Mouse (Mus musculus) kidney, embryonic 15.5 days (tissue): ENCODE measurements around the gene Slc22a21. TPM values are rescaled to one million over a fixed set of nuclear protein-coding genes. Genes with fewer than 3 reads are reported as not detected.
A peak's percentile ranks its signal among the peaks of the same experiment; 100 is the strongest.

Experiments used
- ATAC-seq: fragments of 200-750 bp; cut with Nextera tagmentation; replicated peaks from 2 replicates; pipeline ENCODE4 v1.8.0; 2017; ENCODE audit warnings: moderate TSS enrichment; ENCODE audit not compliant: low FRiP score
- H3K27ac ChIP-seq: fragments of 300-500 bp; sonication (generic); 2 replicates; pipeline ENCODE4 v1.5.1; 2015; ENCODE audit warnings: mild to moderate bottlenecking, inconsistent platforms
- H3K27me3 ChIP-seq: fragments of 300-500 bp; sonication (generic); 2 replicates; pipeline ENCODE4 v1.6.1; 2015; ENCODE audit warnings: inconsistent platforms
- H3K36me3 ChIP-seq: fragments of 300-500 bp; sonication (generic); 2 replicates; pipeline ENCODE4 v1.6.1; 2015; ENCODE audit warnings: inconsistent platforms
- H3K4me1 ChIP-seq: fragments of 300-500 bp; sonication (generic); 2 replicates; pipeline ENCODE4 v1.6.1; 2015; ENCODE audit warnings: inconsistent platforms
- H3K4me2 ChIP-seq: fragments of 300-500 bp; sonication (generic); 2 replicates; pipeline ENCODE4 v1.6.1; 2015; ENCODE audit warnings: moderate library complexity, mild to moderate bottlenecking, inconsistent platforms
- H3K4me3 ChIP-seq: fragments of 300-500 bp; sonication (generic); replicated peaks from 2 replicates; pipeline ENCODE4 v1.5.1; 2015; ENCODE audit warnings: mild to moderate bottlenecking, inconsistent platforms
- H3K9ac ChIP-seq: fragments of 300-500 bp; sonication (generic); 2 replicates; pipeline ENCODE4 v1.6.1; 2015; ENCODE audit warnings: mild to moderate bottlenecking, inconsistent platforms
- H3K9me3 ChIP-seq: fragments of 300-500 bp; sonication (generic); replicated peaks from 2 replicates; pipeline ENCODE4 v1.6.1; 2016; ENCODE audit warnings: inconsistent platforms
- WGBS: fragments of 180-500 bp; shearing (Covaris S2); methylation state at CpG from one replicate; pipeline ENCODE4 v1.1.7; 2015; ENCODE audit warnings: mixed read lengths; 5-methylcytosine and 5-hydroxymethylcytosine counted together
- polyA plus RNA-seq: library from polyadenylated mRNA; unstranded; fragments of >200 nt; fragmentation: Nextera tagmentation; extraction: Ambion mirVana; gene quantifications from 2 replicates; pipeline ENCODE4 v1.2.1, GENCODE M21; 2015

Slc22a21 gene
- 3.9 and 5.6 TPM in 2 replicates for polyA plus RNA-seq

GRCm38 (mm10) chr11:53979788-53980621 is at the start of gene Slc22a21:
Slc22a21 (minus strand) TSS chr11:53980332.
- Histone ChIP-seq H3K4me2 (peak within 1 kb of the TSS; percentile 86), H3K36me3 (no peaks in the 10 kb centered on the region), H3K4me3 (peak within 1 kb of the TSS; percentile 67), H3K27ac (peak within 1 kb of the TSS; percentile 72; the same call in 1 of the 2 replicates), H3K9ac (peak within 1 kb of the TSS; percentile 66), H3K4me1 (peaks cover 10% of the 10 kb centered on the region), H3K27me3 (0 out of 2 replicates have a peak, but pooled peaks cover 3% of the 10 kb centered on the region), H3K9me3 (no peaks in the 10 kb centered on the region)
- peak; percentile 97 for ATAC-seq
- 2% methylated on average over 73 of the region's 73 CpGs for WGBS

GRCm38 (mm10) chr11:54028997-54029396 is 48.9 kb upstream of the Slc22a21 start:
- Histone ChIP-seq H3K27ac (no peak overlapping the region), H3K4me1 (peaks cover 18% of the 10 kb centered on the region), H3K36me3 (no peaks in the 10 kb centered on the region), H3K27me3 (peaks cover 45% of the 10 kb centered on the region), H3K4me3 (peak overlapping the region; percentile 56), H3K9ac (no peak overlapping the region), H3K4me2 (peak overlapping the region; percentile 97), H3K9me3 (no peaks in the 10 kb centered on the region)
- WGBS = 75% methylated on average over 4 of the region's 4 CpGs
- ATAC-seq = no peak

- Histone ChIP-seq H3K9ac (peak within 1 kb of the TSS; percentile 62), H3K4me3 (peak within 1 kb of the TSS; percentile 56), H3K36me3 (no peaks in the 10 kb centered on the region), H3K4me2 (peak within 1 kb of the TSS; percentile 97), H3K27me3 (peaks cover 45% of the 10 kb centered on the region), H3K9me3 (no peaks in the 10 kb centered on the region), H3K4me1 (peaks cover 18% of the 10 kb centered on the region), H3K27ac (no peak within 1 kb of the TSS)
- peak; percentile 93 for ATAC-seq
- 2% methylated on average over 61 of the region's 61 CpGs for WGBS
These were observed 48.2 kb upstream of the Slc22a21 start, which contains the start of gene Slc22a4 for GRCm38 (mm10) chr11:54028044-54028951. Slc22a4 (minus strand) TSS chr11:54028090.

GRCm38 (mm10) chr11:54027131-54028043 is 47.3 kb upstream of the Slc22a21 start:
- H3K36me3 ChIP-seq = no peaks in the 10 kb centered on the region
- peaks cover 18% of the 10 kb centered on the region for H3K4me1 ChIP-seq
- H3K27me3 ChIP-seq = peaks cover 45% of the 10 kb centered on the region
- H3K4me2 ChIP-seq = peak overlapping the region; percentile 97
- no peaks in the 10 kb centered on the region for H3K9me3 ChIP-seq
- WGBS = 16% methylated on average over 31 of the region's 31 CpGs
- H3K4me3 ChIP-seq = peak overlapping the region; percentile 56
- peak; percentile 10; the same call in 1 of the 2 replicates for ATAC-seq
- H3K9ac ChIP-seq = peak overlapping the region; percentile 62
- H3K27ac ChIP-seq = no peak overlapping the region

- 88% methylated on average over 1 of the region's 1 CpGs for WGBS
- no peak overlapping the region; the same call in 1 of the 2 replicates for H3K4me3 ChIP-seq
These were observed 46.4 kb upstream of the Slc22a21 start for GRCm38 (mm10) chr11:54026491-54027041.

GRCm38 (mm10) chr11:54021396-54022093 is 41.4 kb upstream of the Slc22a21 start:
- no peak for ATAC-seq
- WGBS = 86% methylated on average over 5 of the region's 5 CpGs

More at GRCm38 (mm10) chr11:54026491-54027041, 46.4 kb upstream of the Slc22a21 start:
- no peak overlapping the region for H3K27ac ChIP-seq
- H3K9ac ChIP-seq = no peak overlapping the region
- ATAC-seq = no peak; the same call in 1 of the 2 replicates
- peaks cover 18% of the 10 kb centered on the region for H3K4me1 ChIP-seq
- H3K9me3 ChIP-seq = no peaks in the 10 kb centered on the region
- H3K4me2 ChIP-seq = no peak overlapping the region
- peaks cover 45% of the 10 kb centered on the region for H3K27me3 ChIP-seq
- H3K36me3 ChIP-seq = no peaks in the 10 kb centered on the region

GRCm38 (mm10) chr11:54018893-54019732 is 39.0 kb upstream of the Slc22a21 start:
- Histone ChIP-seq H3K27ac (no peak overlapping the region), H3K27me3 (no peaks in the 10 kb centered on the region), H3K9ac (no peak overlapping the region), H3K4me3 (no peak overlapping the region), H3K4me2 (no peak overlapping the region), H3K4me1 (no peaks in the 10 kb centered on the region), H3K36me3 (no peaks in the 10 kb centered on the region), H3K9me3 (no peaks in the 10 kb centered on the region)
- ATAC-seq = no peak
- 83% methylated on average over 3 of the region's 3 CpGs for WGBS

More at GRCm38 (mm10) chr11:54021396-54022093, 41.4 kb upstream of the Slc22a21 start:
- no peak overlapping the region for H3K4me3 ChIP-seq
- H3K4me2 ChIP-seq = no peak overlapping the region
- no peak overlapping the region for H3K9ac ChIP-seq
- no peaks in the 10 kb centered on the region for H3K9me3 ChIP-seq
- H3K27ac ChIP-seq = no peak overlapping the region
- H3K36me3 ChIP-seq = no peaks in the 10 kb centered on the region
- H3K4me1 ChIP-seq = no peaks in the 10 kb centered on the region
- H3K27me3 ChIP-seq = peaks cover 17% of the 10 kb centered on the region

GRCm38 (mm10) chr11:54017596-54017995 is 37.5 kb upstream of the Slc22a21 start:
- WGBS = 76% methylated on average over 4 of the region's 4 CpGs
- no peaks in the 10 kb centered on the region for H3K36me3 ChIP-seq
- no peak overlapping the region for H3K27ac ChIP-seq
- H3K27me3 ChIP-seq = no peaks in the 10 kb centered on the region
- no peaks in the 10 kb centered on the region for H3K4me1 ChIP-seq
- no peak for ATAC-seq
- no peaks in the 10 kb centered on the region for H3K9me3 ChIP-seq
- no peak overlapping the region for H3K4me3 ChIP-seq
- no peak overlapping the region for H3K9ac ChIP-seq
- H3K4me2 ChIP-seq = no peak overlapping the region

- ATAC-seq = no peak
These were observed 35.9 kb upstream of the Slc22a21 start for GRCm38 (mm10) chr11:54016051-54016450.

GRCm38 (mm10) chr11:54012961-54013360 is 32.8 kb upstream of the Slc22a21 start:
- H3K4me3 ChIP-seq = no peak overlapping the region
- no peaks in the 10 kb centered on the region for H3K36me3 ChIP-seq
- peaks cover 1% of the 10 kb centered on the region; the same call in 1 of the 2 replicates for H3K4me1 ChIP-seq
- H3K9me3 ChIP-seq = no peaks in the 10 kb centered on the region
- no peak for ATAC-seq
- H3K4me2 ChIP-seq = no peak overlapping the region
- H3K27me3 ChIP-seq = no peaks in the 10 kb centered on the region
- no peak overlapping the region for H3K27ac ChIP-seq
- WGBS = 81% methylated on average over 5 of the region's 5 CpGs
- no peak overlapping the region for H3K9ac ChIP-seq

More at GRCm38 (mm10) chr11:54016051-54016450, 35.9 kb upstream of the Slc22a21 start:
- Histone ChIP-seq H3K27me3 (no peaks in the 10 kb centered on the region), H3K36me3 (no peaks in the 10 kb centered on the region), H3K4me2 (no peak overlapping the region), H3K9me3 (no peaks in the 10 kb centered on the region), H3K27ac (no peak overlapping the region), H3K4me3 (no peak overlapping the region), H3K4me1 (no peaks in the 10 kb centered on the region), H3K9ac (no peak overlapping the region)
- 55% methylated on average over 8 of the region's 8 CpGs for WGBS
